Comparison of ENCODE assay signal across 19 mouse cellular contexts in the genomic region with DNA sequence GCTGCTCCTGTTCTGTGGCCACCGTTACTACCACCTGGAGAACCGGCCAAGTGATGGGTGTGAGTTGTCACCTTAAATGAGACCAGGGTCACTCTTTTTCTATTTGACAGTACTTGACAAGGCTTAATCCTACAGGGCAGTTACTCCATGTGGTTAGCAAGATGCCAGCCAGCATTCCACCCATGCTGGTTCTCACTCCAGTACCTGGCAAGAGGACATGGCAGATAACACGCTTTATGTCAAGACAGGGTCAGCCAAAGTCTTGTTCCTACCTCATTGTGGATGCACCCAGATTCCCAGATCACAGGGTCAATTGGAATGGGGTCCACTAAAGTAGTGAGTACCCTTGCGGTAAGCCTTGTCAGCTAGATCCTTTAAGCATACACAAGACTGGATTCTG. TPM values are rescaled to one million over a fixed set of nuclear protein-coding genes. Genes with fewer than 3 reads are reported as not detected.
DNase-seq lines count a peak whose midpoint lies in the region; ATAC-seq lines count a peak whose summit lies in the region.
"Had no signal": no experiment of that assay in that cellular context is flagged by ENCODE, and none has a peak within 500 bp of the region (broad histone marks: within the 10 kb centered on the region; RNA-seq: fewer than 3 reads in every experiment).

No protein-coding gene starts in this region.

- H3K27ac ChIP-seq in forebrain, embryonic 10.5 days = no peak overlapping the region
- H3K27ac ChIP-seq: embryonic facial prominence, embryonic 13.5 days; heart, adult 2 months; hindbrain, embryonic 10.5 days; hindbrain, embryonic 14.5 days; intestine, embryonic 15.5 days had no signal

- WGBS in forebrain, embryonic 10.5 days = 97% methylated on average over 4 of the region's 4 CpGs

- ATAC-seq in cerebellum, adult (ENCODE audit: insufficient number of reproducible peaks, low FRiP score, low TSS enrichment) = no peak
- ATAC-seq: activated CD4-positive, CD25-positive, alpha-beta regulatory T cell, adult 4 months; forebrain, embryonic 16.5 days; intestine, embryonic 15.5 days; Patski had no signal

- no peaks in the 10 kb centered on the region for H3K4me1 ChIP-seq in forebrain, embryonic 10.5 days
- H3K4me1 ChIP-seq: embryonic facial prominence, embryonic 13.5 days; heart, embryonic 12.5 days; hindbrain, embryonic 10.5 days; intestine, embryonic 15.5 days had no signal

- no peaks in the 10 kb centered on the region for H3K27me3 ChIP-seq in forebrain, embryonic 10.5 days (ENCODE audit: poor library complexity, severe bottlenecking)
- H3K27me3 ChIP-seq: CH12.LX; embryonic facial prominence, embryonic 13.5 days; heart, embryonic 12.5 days; intestine, embryonic 15.5 days had no signal

- peak; percentile 25 to 28 for DNase-seq in cerebellum, adult 18-20 months
- peak; percentile 53 for DNase-seq in cerebellum, adult 9-10 months
- peak; percentile 50 to 52 for DNase-seq in cerebellum, postnatal 25 days
- no peak for DNase-seq in forebrain, embryonic 10.5 days (ENCODE audit: extremely low spot score, low spot score)
- DNase-seq in urinary bladder, adult 2 months (ENCODE audit: low spot score) = no peak
- DNase-seq: adrenal gland, postnatal 14 days; gastrocnemius, postnatal 10 days; heart, adult 2 months; kidney, adult 18-20 months had no signal

- H3K36me3 ChIP-seq in forebrain, embryonic 10.5 days (replicated peaks) = no peaks in the 10 kb centered on the region
- H3K36me3 ChIP-seq: embryonic facial prominence, embryonic 13.5 days; heart, embryonic 12.5 days; hindbrain, embryonic 10.5 days; intestine, embryonic 15.5 days had no signal

- peaks cover 13% of the 10 kb centered on the region for H3K9me3 ChIP-seq in forebrain, embryonic 10.5 days
- H3K9me3 ChIP-seq: intestine, embryonic 15.5 days had no signal

- no peak overlapping the region for H3K4me3 ChIP-seq in forebrain, embryonic 10.5 days
- H3K4me3 ChIP-seq: embryonic facial prominence, embryonic 13.5 days; heart, adult 2 months; heart, embryonic 12.5 days; hindbrain, embryonic 10.5 days; intestine, embryonic 15.5 days had no signal

RNA-seq across cellular contexts. Expression of a gene that starts 16.4 kb away (rescaled TPM):
- 1.00 and 1.3 TPM in 2 replicates for polyA plus RNA-seq in forebrain, embryonic 10.5 days (2016; fragmentation: Nextera tagmentation; extraction: Ambion mirVana)
- 0.30 TPM in 1 of 2 replicates, not detected in the other for polyA plus RNA-seq in urinary bladder, adult 2 months (2012; rRNA removed)
- polyA plus RNA-seq: activated CD4-positive, CD25-positive, alpha-beta regulatory T cell, adult 4 months; embryonic facial prominence, embryonic 13.5 days; heart, embryonic 12.5 days; intestine, embryonic 15.5 days had no signal

Comparison
In these comparisons a context has a peak if more than half of its experiments do, and no peak if none do; other contexts are left out.
1. DNase-seq: peak in cerebellum, adult 18-20 months (2 of 2), cerebellum, adult 9-10 months (single experiment) and cerebellum, postnatal 25 days (2 of 2); none in forebrain, embryonic 10.5 days (single experiment) and urinary bladder, adult 2 months (single experiment).